Mouse (Mus musculus) layer of hippocampus, adult 2 months (tissue): ENCODE measurements at regions not wholly inside any gene's neighbourhood (a gene's known extent, or its start where the extent isn't known, plus 50 kb on each side); places are given as distances from the start of the nearest gene placed in this dataset.

Experiments used
- DNase-seq, 2 experiments: peaks; one replicate each; pipeline ENCODE4 v3.0.0; 2022; ENCODE audit warnings: low spot score in 2 of 2
- H3K27ac ChIP-seq: fragments of 200-600 bp; 2 replicates; pipeline ENCODE4 v1.8.1; 2022
- H3K4me3 ChIP-seq: fragments of 200-600 bp; 2 replicates; pipeline ENCODE4 v1.8.1; 2022; ENCODE audit warnings: mild to moderate bottlenecking
- CTCF ChIP-seq: fragments of 200-600 bp; conservative IDR thresholded peaks from 2 replicates; pipeline ENCODE4 v1.8.1; 2022; ENCODE audit warnings: antibody characterized with exemption, mild to moderate bottlenecking, moderate library complexity

GRCm38 (mm10) chr2:83224018-83224417 is 280.6 kb downstream of the Fsip2 start:
- H3K27ac ChIP-seq: no peak overlapping the region
- DNase-seq: no peak
- no peak overlapping the region for H3K4me3 ChIP-seq
- no peak for TF ChIP-seq CTCF

GRCm38 (mm10) chr2:83226198-83226597 is 282.8 kb downstream of the Fsip2 start:
- DNase-seq: no peak
- no peak for TF ChIP-seq CTCF
- Histone ChIP-seq H3K4me3 (no peak overlapping the region), H3K27ac (no peak overlapping the region)

GRCm38 (mm10) chr2:83251173-83252101 is 308.0 kb downstream of the Fsip2 start:
- Histone ChIP-seq H3K27ac (no peak overlapping the region), H3K4me3 (no peak overlapping the region)
- DNase-seq: no peak
- TF ChIP-seq CTCF: no peak

- H3K27ac ChIP-seq: no peak overlapping the region
- DNase-seq: no peak
- no peak for TF ChIP-seq CTCF
- no peak overlapping the region for H3K4me3 ChIP-seq
Measured at GRCm38 (mm10) chr2:83256811-83257321, 313.4 kb downstream of the Fsip2 start.

- no peak for DNase-seq
- no peak overlapping the region for H3K27ac ChIP-seq
- no peak for TF ChIP-seq CTCF
- no peak overlapping the region for H3K4me3 ChIP-seq
Measured at GRCm38 (mm10) chr2:83258613-83259012, 315.2 kb downstream of the Fsip2 start.

GRCm38 (mm10) chr2:83303515-83303914 is 340.7 kb upstream of the Zc3h15 start:
- H3K27ac ChIP-seq: no peak overlapping the region
- no peak for DNase-seq
- TF ChIP-seq CTCF: no peak

GRCm38 (mm10) chr2:83332056-83332769 is 312.0 kb upstream of the Zc3h15 start:
- DNase-seq: no peak
- no peak for TF ChIP-seq CTCF

More at GRCm38 (mm10) chr2:83303515-83303914, 340.7 kb upstream of the Zc3h15 start:
- H3K4me3 ChIP-seq: no peak overlapping the region

GRCm38 (mm10) chr2:83332770-83333157 is 311.5 kb upstream of the Zc3h15 start:
- Histone ChIP-seq H3K4me3 (no peak overlapping the region), H3K27ac (no peak overlapping the region)
- TF ChIP-seq CTCF: peak; percentile 83
- DNase-seq: peak; percentile 14 to 16

More at GRCm38 (mm10) chr2:83332056-83332769, 312.0 kb upstream of the Zc3h15 start:
- no peak overlapping the region for H3K4me3 ChIP-seq
- no peak overlapping the region for H3K27ac ChIP-seq

- Histone ChIP-seq H3K4me3 (peak overlapping the region; percentile 32), H3K27ac (no peak overlapping the region)
- peak; percentile 76 for TF ChIP-seq CTCF
- peak; percentile 31 to 34 for DNase-seq
Measured at GRCm38 (mm10) chr2:83337364-83337763, 306.9 kb upstream of the Zc3h15 start.

- TF ChIP-seq CTCF: peak; percentile 48
- no peak overlapping the region for H3K27ac ChIP-seq
- no peak for DNase-seq
- no peak overlapping the region for H3K4me3 ChIP-seq
Measured at GRCm38 (mm10) chr2:83340168-83340567, 304.1 kb upstream of the Zc3h15 start.
